Mouse (Mus musculus): ENCODE results near the gene Ubxn1.

The Ubxn1 gene

DNA sequence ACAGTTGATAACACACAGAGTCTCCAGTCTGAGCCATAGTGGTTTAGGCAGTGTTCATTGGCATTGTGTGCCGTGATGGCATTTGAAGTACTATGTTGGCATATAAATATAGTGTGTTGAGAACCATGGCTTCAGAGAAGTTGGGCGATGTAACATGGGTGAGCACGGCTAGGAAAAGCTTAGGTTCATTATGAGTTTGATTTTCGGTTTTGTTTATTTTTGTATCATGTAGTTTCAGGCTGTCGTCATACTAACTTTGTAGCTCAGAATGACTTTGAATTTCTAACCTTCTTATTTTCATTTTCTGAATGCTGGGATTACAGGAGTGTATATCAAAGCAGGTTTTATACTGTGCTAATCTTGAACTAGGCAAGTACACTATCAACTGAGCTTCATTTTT, 32.1 kb downstream of the Ubxn1 start:
- no peak for DNase-seq

GRCm38 (mm10) chr19:8908531-8908930, 37.2 kb downstream of the Ubxn1 start:
- no peak for DNase-seq

- DNase-seq: no peak
Observed at GRCm38 (mm10) chr19:8911810-8912209, 40.5 kb downstream of the Ubxn1 start.

- DNase-seq: no peak
Observed at GRCm38 (mm10) chr19:8914212-8914611, 42.9 kb downstream of the Ubxn1 start.

- no peak for DNase-seq
Observed at GRCm38 (mm10) chr19:8919000-8919399, 47.7 kb downstream of the Ubxn1 start.

DNA sequence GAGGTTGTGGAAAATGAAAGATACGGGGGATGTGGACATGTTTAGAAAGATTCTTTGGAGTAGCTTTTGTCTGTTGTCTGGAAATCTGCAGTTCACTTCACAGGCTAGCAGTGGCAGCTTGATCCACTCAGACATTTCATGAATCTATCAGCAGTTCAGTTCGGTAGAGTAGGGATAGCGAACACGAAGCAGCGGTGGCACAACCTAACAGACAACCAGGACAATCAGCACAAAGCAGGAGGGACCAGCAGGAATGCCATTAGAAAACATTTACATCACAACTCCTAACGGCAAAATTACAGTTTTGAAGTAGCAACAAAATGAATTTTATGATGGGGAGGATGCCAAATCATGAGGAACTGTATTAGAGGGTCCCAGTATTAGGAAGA, 48.4 kb downstream of the Ubxn1 start:
- no peak for DNase-seq

DNA sequence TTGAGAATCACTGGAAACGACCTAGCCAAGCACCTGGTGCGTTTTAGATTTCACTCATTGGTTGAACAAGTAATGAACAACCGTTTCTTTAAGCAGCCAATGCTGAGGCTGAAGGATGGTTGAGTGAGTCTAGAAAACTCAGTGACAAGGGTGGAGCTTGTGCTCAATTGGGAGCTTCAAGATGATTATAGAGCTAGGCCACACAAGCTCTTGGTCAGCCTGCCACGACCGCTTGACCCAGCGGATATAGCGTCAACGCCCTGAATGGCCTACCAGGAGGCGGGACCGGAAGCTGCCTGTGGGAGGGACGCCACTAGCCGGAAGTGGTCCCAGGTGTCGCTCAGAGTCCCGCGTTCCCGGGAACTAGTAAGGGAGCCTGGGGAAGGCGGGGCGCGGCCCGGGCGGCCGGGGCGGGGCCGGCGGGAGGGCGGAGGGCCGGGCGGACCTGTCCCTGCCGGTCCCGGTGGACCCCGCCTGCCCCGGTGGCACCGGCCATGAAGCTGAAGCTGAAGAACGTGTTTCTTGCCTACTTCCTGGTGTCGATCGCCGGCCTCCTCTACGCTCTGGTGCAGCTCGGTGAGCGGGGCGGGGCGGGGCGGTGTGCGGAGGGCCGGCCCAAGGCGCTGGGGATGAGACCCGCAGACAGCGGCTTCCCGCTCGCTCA, 48.9 kb downstream of the Ubxn1 start, which contains the start of gene B3gat3:
B3gat3 (plus strand) TSS at position 302 of the 664 bp plus-strand sequence.
- peak; percentile 97 for DNase-seq

DNA sequence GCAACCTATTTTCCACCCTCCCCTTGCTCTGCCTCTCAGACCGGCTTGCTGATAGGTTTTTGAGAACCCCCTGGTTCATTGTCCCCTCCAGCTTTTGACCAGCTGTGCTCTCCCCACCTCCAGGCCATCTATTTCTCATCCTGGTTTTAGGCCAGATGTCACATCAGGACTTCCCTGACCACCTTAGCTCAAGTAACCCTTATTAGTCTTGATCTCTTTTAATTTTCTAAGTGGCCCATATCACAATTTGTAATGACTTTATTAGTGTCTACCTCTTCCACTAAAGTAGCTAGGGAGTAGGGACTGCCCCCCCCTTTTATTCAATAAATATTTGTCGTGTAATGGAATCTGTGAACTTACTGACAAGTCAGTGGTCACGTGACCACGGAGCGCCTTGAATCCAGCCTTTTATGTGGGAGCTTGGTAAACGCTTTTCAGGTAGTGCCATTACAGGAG, 49.6 kb downstream of the Ubxn1 start:
- DNase-seq: no peak

DNA sequence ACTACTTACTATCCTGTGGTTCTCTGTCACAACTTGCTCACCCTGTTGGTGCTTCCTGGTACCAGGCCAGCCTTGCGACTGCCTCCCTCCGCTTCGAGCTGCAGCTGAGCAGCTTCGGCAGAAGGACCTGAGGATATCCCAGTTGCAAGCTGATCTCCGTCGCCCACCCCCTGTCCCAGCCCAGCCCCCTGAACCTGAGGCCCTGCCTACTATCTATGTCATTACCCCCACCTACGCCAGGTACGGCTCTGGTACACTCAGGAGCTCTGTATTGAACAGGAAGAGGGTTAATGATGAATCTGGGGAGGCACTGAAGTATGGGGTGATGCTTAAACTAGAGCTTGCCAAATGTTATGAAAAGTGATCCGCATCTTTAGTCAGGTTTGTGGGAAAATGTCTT, 50.4 kb downstream of the Ubxn1 start:
- no peak for DNase-seq
